Mouse (Mus musculus) bone marrow, adult 2 months (tissue): ENCODE measurements around the gene Gng3. TPM values are rescaled to one million over a fixed set of nuclear protein-coding genes. Genes with fewer than 3 reads are reported as not detected.

Experiments used
- H3K27ac ChIP-seq: fragments of 200-500 bp; 2 replicates; pipeline ENCODE4 v1.5.1; 2012; ENCODE audit warnings: low read depth, mild to moderate bottlenecking, control low read depth, inconsistent platforms, low read length; ENCODE audit not compliant: control insufficient read depth, poor library complexity, insufficient read depth
- H3K4me1 ChIP-seq: fragments of 200-500 bp; 2 replicates; pipeline ENCODE4 v1.6.1; 2011; ENCODE audit warnings: low read length; ENCODE audit not compliant: control insufficient read depth, insufficient read depth
- H3K4me3 ChIP-seq: fragments of 200-500 bp; replicated peaks from 2 replicates; pipeline ENCODE3; 2011; ENCODE audit warnings: mild to moderate bottlenecking, low read depth, low read length, control low read depth; ENCODE audit not compliant: control insufficient read depth
- CTCF ChIP-seq: fragments of 200-500 bp; IDR thresholded peaks from 2 replicates; pipeline ENCODE4 v1.5.1; 2011; ENCODE audit warnings: low read length, control low read depth; ENCODE audit not compliant: control insufficient read depth, insufficient read depth
- POLR2A ChIP-seq: fragments of 200-500 bp; IDR thresholded peaks from 2 replicates; pipeline ENCODE4 v1.6.1; 2011; ENCODE audit warnings: low read depth, mild to moderate bottlenecking, control low read depth, low read length, borderline replicate concordance; ENCODE audit not compliant: control insufficient read depth
- WGBS: fragments of 180-500 bp; shearing (Covaris S2); methylation state at CpG from one replicate; pipeline ENCODE4 v1.1.7; 2018; 5-methylcytosine and 5-hydroxymethylcytosine counted together
- polyA plus RNA-seq: library from polyadenylated mRNA; stranded (reverse); fragments of >200 nt; gene quantifications from 2 replicates; pipeline ENCODE4 v1.2.4, GENCODE M21; 2011; ENCODE audit warnings: low replicate concordance; ENCODE audit not compliant: missing spikeins, insufficient read depth, insufficient read length

Gene Gng3
- polyA plus RNA-seq, result 1.5 TPM in 1 of 2 replicates, not detected in the other

DNA sequence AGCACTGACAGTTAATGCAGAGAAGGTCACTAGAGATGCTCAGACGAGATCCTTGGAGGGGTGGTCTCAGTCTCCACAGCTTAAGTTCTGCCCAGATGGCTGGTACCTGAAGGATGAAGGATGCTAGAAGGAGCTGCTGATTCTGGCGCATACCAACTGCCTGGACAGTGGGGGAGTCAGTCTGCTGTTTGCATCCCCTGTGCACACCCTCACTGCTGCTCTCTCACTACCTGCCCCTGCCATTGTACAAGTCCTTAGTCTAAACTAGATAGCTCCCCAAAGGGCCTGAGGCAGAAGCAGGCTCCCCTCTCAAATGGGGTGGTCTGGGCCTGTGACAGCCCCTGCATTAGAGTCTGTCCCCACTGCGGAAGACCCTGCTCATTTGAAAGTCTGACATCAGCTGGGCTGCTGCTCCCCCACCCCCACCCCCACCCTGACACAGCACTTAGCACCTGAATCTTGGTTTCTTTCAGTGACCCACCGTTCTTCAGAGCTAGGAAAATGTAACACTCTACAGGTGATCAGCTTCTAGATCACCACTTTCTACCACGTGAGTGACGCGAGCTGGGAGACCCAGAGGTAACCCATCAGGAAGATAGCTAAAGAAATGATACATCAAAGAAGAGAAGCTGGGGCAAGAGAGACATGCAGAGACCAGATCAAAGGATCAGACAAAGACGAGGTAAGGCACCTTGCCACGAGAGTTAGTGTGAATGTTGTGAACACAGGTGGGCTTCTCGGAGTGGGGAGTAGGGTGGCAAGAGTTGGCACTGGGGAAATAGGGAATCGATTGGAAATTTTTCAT is at the start of gene Gng3:
Gene Gng3 (minus strand): TSS at position 92 of the 805 bp plus-strand sequence.
- H3K4me1 ChIP-seq, result peaks cover 2% of the 10 kb centered on the region; the same call in 1 of the 2 replicates
- H3K27ac ChIP-seq, result no peak within 1 kb of the TSS; the same call in 1 of the 2 replicates
- no peak for TF ChIP-seq CTCF
- TF ChIP-seq POLR2A, result no peak
- 88% methylated on average over 11 of the region's 11 CpGs for WGBS
- peak within 1 kb of the TSS; percentile 81 for H3K4me3 ChIP-seq

DNA sequence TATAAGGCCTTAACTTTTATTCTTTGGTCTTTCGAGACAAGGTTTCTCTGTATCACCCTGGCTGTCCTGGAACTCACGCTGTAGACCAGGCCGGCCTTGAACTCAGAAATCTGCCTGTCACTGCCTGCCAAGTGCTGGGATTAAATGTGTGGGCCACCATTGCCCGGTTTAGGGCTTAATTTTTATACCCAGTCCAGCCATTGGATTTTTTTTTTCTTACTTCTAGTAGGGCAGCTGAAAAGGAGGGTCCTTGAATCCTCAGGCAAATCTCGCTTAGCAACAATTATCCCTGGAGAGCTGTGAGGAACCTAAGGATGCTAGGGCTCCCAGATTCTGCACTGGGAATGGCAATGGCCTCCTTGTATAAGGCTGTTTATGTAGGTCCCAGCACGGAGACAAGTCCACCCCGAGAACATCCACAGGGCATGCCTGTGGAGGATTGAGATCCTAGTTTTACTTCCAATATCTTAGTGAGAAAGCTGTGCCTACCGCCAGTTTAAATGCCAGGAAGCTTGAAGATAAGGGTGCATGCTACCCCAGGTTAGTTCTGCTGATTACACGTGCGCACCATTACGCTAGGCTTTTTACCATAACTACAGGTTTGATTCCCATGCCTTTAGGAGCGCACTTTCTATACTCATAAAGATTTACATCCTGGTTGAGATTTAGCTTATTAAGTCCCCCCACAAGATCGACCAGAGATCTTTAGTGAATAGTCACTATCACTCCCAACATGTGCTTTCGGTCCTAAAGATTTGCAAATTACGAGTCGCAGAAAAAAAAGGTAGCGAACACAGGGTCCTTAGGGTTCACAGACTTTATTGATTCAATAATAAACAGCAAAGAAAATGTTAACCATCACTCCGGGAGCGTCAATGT is 48.8 kb upstream of the Gng3 start:
- TF ChIP-seq CTCF (no peak), POLR2A (no peak)
- Histone ChIP-seq H3K4me3 (peak overlapping the region; percentile 98), H3K4me1 (peaks cover 3% of the 10 kb centered on the region; the same call in 1 of the 2 replicates), H3K27ac (no peak overlapping the region)
- WGBS, result 22% methylated on average over 19 of the region's 19 CpGs

DNA sequence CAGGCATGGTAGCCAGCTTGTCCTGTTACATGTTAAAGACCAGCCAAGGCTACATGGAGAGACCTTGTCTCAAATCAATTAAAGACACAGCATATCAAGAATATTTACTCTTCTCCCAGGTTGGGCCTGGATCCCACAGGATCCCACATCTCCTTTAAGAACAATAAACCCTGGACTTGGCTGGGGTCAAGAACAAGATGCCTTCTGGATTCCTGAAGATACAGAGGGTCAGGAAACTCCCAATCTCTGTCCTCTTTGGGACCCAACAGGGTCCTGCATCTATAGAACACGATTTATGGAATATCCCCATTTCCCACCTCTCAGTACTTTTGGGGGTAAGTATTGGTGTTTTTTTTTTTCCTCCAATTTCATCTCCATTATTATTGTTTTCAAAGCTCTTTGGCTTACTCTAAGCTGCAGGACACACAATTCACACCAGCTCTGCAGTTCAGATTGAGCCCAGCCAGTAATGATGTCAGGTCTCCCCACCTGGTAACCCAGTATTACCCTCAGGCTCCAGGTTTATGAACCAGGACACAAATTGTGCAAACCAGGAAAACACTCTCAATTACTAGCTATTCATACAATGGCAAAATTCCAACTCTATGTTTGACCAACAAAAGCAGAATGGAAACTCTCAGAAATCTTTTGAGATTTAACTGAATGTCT is 48.1 kb upstream of the Gng3 start:
- no peak for TF ChIP-seq CTCF
- TF ChIP-seq POLR2A, result no peak
- no peak overlapping the region for H3K27ac ChIP-seq

DNA sequence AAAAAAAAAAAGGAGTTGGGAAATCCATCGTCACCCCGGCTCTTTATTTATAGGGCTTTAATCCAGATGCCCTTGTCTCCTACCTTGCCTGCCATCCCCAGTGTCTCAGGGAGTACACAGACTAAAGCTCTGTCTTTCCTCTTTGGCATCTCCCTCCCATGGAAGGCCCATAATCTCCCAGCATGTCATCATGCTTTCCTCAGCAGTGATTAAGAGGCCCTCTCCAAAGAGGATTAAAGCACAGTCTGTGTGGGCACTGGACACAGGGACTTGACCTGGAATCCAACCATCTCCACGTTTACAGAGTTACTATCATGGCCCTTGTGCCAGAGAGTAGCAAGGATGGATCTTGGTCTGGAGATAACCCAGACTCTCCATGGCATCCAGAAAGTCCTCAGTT is 44.6 kb upstream of the Gng3 start, which contains the start of the genes Lbhd1 and Gm49403:
Gene Lbhd1 (plus strand): TSS at position 117 of the 400 bp plus-strand sequence.
Gene Gm49403 (plus strand): TSS at position 315 of the 400 bp plus-strand sequence.
- WGBS, result 77% methylated on average over 3 of the region's 3 CpGs
- Histone ChIP-seq H3K27ac (no peak within 1 kb of the TSS), H3K4me1 (peaks cover 2% of the 10 kb centered on the region; the same call in 1 of the 2 replicates), H3K4me3 (no peak within 1 kb of the TSS)
- TF ChIP-seq CTCF, result no peak
- TF ChIP-seq POLR2A, result no peak

More for the DNA sequence above, 48.1 kb upstream of the Gng3 start:
- 61% methylated on average over 1 of the region's 1 CpGs for WGBS
- Histone ChIP-seq H3K4me1 (peaks cover 3% of the 10 kb centered on the region; the same call in 1 of the 2 replicates), H3K4me3 (no peak overlapping the region)

DNA sequence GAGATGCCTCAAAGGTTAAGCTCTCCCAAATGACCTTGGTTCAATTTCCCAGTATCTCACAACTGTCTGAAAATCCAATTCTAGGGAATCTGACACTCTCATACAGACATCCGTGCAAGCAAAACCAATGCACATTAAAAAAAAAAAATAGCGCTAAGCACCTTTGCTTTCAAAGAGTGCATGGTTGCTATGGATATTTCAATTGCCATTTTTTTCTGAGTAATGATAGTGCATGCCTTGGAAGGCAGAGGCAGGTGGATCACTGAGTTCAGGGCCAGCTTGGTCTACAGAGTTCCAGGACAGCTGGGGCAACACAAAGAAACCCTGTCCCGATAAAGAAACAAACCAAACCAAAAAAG is 42.0 kb upstream of the Gng3 start:
- H3K4me1 ChIP-seq, result no peaks in the 10 kb centered on the region; the same call in 1 of the 2 replicates
- H3K27ac ChIP-seq, result no peak overlapping the region
- 3% methylated on average over 3 of the region's 3 CpGs for WGBS
- TF ChIP-seq POLR2A (no peak), CTCF (no peak)
- peak overlapping the region; percentile 46 for H3K4me3 ChIP-seq

DNA sequence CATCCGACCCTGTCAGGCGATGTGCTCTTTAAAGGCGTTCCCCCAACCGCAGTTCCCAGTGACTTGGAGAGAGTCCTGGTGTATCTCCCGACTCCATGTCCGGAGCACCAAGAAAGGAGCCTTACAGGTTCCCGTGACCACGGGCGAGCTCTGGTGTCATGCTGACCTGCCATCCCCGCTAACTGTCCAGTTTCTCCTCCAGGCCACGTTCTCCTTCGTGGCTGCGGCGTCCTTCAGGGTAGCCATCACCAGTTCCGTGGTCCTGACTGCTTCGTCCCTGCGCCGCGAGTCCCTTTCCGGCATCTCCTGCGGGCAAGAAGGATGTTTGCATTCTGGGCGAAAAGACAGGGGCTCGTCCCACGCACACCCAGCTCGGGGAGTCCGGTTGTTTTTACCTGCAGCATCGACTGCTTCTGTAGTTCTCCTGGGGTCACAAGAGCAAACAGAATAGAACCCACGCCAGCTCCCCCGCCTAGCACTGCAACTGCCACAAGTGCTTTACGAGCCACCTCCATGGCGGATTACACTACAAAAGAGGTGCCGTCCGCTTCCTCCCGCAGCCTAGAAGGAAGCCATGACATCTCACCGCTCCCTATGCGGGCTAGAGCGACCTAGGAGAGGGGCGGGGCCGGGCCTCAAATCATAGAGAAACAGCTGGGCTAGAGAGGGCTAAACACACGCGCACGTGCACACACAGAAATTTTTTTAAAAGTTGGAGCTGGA is 41.5 kb upstream of the Gng3 start, which contains the start of gene Uqcc3:
Gene Uqcc3 (minus strand): TSS at position 613 of the 723 bp plus-strand sequence.
- TF ChIP-seq CTCF (no peak; the same call in 1 of the 2 replicates), POLR2A (peak; percentile 64)
- Histone ChIP-seq H3K4me1 (no peaks in the 10 kb centered on the region; the same call in 1 of the 2 replicates), H3K27ac (peak within 1 kb of the TSS; percentile 79), H3K4me3 (peak within 1 kb of the TSS; percentile 92)
- WGBS, result under 1% methylated on average over 42 of the region's 42 CpGs

DNA sequence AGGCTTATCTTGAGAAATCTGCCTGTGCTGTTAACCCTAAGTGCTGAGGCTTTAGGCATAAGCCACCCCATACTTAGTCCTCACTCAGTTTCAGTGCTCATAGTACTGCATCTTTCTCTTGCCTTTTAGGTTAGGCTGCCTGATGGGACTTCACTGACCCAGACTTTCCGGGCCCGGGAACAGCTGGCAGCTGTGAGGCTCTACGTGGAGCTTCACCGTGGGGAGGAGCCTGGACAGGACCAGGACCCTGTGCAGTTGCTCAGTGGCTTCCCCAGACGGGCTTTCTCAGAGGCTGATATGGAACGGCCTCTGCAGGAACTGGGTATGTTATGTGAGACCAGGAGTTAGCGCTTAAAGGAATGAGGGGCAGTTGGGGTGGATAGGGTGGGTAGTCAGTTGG is 36.0 kb upstream of the Gng3 start:
- no peak overlapping the region for H3K27ac ChIP-seq
- H3K4me1 ChIP-seq, result no peaks in the 10 kb centered on the region; the same call in 1 of the 2 replicates
- no peak for TF ChIP-seq CTCF
- TF ChIP-seq POLR2A, result no peak
- H3K4me3 ChIP-seq, result no peak overlapping the region
- 89% methylated on average over 7 of the region's 7 CpGs for WGBS
